Mouse (Mus musculus): Measurements from ENCODE around the gene Nphp4.
A peak's percentile ranks its signal among the peaks of the same experiment; 100 is the strongest.

Gene Nphp4

DNA sequence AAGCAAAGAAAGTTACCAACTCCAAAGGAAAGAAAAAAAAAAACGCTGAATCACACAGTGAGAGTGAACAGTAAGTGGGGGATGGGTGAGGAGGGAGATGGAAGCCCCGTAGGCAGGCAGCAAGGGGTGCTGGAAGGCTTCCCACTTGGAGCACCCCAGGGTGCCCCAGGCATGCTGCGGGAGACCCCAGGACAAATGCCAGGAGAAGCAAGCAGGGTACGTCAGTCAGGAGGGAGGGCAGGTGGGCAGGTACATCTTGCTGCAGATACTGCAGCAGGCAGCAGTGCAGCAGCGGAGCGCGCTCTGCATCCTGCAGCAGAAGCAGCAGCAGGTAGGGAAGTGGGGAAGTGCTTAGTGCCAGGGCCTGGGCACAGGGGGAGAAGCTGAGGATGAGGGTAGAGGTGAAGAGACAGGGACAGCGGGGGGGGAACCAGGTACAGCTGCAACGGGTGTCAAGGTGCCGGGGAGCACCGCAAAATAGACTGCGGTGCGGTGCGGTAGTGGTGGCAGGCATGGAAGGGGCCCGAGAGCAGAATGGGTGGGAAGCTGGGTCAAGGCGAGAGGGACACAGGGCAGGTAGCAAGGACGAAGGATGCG lies at the start of gene Nphp4:
TSS of gene Nphp4 (plus strand) at position 280 of the 597 bp plus-strand sequence.
- DNase-seq (ENCODE audit: low spot score in 2 of 2), result no peak

GRCm38 (mm10) chr4:152428259-152428658 lies 48.2 kb upstream of the Nphp4 start:
- DNase-seq (ENCODE audit: low spot score in 2 of 2), result peak; percentile 59

GRCm38 (mm10) chr4:152432308-152432707 lies 44.2 kb upstream of the Nphp4 start:
- peak; percentile 48 to 70 for DNase-seq (ENCODE audit: low spot score in 2 of 2)

DNA sequence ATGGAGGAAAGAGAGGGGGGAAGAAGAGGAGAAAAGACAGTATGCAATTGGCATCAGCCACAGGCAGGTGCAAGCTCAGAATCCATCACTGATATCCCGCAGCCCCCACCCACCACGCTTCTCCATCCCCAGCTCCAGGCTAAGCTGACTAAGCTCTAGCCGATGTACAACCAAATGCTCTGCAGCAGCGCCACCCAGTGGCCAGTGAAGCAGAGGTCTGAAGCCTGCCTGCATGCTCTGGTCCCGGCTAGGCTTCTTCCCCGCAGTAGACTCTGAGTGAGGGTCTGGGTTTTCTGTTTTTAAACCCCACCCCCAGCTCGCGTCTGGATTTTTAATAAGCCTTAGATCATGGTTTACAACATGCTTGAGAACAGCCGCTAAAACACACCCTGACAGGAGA lies 41.7 kb upstream of the Nphp4 start:
- peak; percentile 94 to 96 for DNase-seq (ENCODE audit: low spot score in 2 of 2)

GRCm38 (mm10) chr4:152435255-152435654 lies 41.3 kb upstream of the Nphp4 start:
- peak; percentile 81 to 84 for DNase-seq (ENCODE audit: low spot score in 2 of 2)

GRCm38 (mm10) chr4:152440882-152441281 lies 35.6 kb upstream of the Nphp4 start:
- no peak for DNase-seq (ENCODE audit: low spot score in 2 of 2)

DNA sequence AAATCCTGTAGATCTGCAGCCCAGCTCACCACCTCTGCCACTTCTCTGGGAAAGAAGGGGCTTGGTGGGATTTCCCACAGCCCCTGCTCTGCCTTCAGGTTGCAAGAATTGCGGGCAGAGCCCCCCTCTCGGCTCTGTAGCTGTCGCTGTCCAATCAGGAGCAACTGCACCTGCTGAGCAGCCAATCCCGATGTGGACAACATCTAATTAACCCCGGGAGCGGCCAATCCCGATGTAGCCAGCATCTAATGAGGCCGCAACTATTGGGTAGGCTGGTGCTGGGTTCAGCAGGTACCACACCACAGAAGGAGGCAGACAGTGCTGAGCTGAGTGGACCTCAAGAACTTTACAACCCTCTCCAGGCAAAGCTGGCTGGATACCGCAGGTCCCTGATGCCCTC lies 35.0 kb upstream of the Nphp4 start:
- DNase-seq (ENCODE audit: low spot score in 2 of 2), result no peak

- DNase-seq (ENCODE audit: low spot score in 2 of 2), result no peak
Measured at GRCm38 (mm10) chr4:152446178-152446577, 30.3 kb upstream of the Nphp4 start.

DNA sequence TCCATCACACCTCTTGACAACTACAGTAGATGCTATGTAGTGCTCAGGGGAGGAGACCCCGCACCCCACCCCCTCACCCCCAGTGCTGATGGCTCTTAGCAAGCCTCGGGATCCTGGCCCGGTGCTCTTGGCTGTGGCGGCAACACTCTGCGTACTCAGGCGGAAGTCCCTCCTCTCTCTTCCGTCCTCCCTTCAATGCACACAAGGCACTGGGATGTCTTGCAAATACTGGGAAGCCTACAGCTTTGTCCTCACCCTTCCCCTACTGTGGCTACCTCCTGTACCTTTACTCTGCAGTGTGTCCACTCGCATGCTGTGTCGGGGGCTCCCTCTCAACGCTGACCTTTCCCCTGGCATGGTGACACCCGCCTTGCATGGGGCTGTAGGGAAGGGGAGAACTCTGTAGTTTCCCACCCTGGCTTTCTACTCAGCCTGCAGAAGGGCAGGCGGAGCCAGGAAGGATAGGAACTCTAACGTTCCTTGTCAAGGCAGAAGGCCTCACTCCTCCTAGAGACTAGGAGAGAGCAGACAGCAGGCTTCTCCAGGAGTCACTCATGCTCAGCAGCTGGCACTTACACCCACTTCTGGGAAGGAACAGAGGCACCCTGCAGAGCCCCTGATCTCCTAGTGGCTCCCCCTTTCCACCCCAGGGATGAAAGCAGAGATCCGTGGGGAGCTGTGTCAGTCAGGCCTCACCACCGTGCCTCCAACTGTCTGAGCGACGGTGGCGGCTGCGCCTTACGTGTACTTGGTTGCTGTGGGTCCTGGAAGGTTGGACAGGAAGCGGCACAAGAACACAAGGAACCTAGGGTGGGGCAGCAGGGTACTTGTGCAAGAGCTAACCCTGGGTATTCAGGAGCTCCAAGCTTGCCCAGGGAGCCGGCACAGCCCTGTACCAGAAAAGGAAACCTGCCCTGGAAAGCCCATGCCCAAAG lies 28.5 kb upstream of the Nphp4 start:
- no peak for DNase-seq (ENCODE audit: low spot score in 2 of 2)

GRCm38 (mm10) chr4:152448666-152449018 lies 27.9 kb upstream of the Nphp4 start:
- no peak for DNase-seq (ENCODE audit: low spot score in 2 of 2)

- no peak for DNase-seq (ENCODE audit: low spot score in 2 of 2)
Measured at GRCm38 (mm10) chr4:152451371-152451770, 25.1 kb upstream of the Nphp4 start.

GRCm38 (mm10) chr4:152453079-152453478 lies 23.4 kb upstream of the Nphp4 start:
- DNase-seq (ENCODE audit: low spot score in 2 of 2), result peak; percentile 85 to 87

GRCm38 (mm10) chr4:152454153-152454552 lies 22.4 kb upstream of the Nphp4 start:
- DNase-seq (ENCODE audit: low spot score in 2 of 2), result no peak

GRCm38 (mm10) chr4:152456609-152457008 lies 19.9 kb upstream of the Nphp4 start:
- DNase-seq (ENCODE audit: low spot score in 2 of 2), result peak; percentile 78 to 80

DNA sequence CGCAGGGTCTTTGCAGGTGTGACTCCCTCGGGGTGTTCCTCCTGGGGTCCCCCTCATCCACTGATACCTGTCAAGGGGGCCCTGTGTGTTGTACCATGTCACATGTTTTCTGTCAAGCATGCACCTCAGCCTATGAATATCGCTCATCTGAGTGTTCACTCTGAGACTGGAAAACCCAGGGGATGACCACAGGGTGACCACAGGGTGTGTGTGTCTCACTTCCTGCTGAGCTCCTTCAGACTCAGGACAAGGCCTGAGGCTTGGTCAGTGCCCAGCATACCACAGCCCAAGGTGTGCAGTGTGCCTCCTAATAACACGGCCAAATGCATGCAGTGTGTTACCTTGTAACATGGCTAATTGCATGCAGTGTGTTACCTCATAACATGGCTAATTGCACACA lies 18.8 kb upstream of the Nphp4 start:
- no peak for DNase-seq (ENCODE audit: low spot score in 2 of 2)

DNA sequence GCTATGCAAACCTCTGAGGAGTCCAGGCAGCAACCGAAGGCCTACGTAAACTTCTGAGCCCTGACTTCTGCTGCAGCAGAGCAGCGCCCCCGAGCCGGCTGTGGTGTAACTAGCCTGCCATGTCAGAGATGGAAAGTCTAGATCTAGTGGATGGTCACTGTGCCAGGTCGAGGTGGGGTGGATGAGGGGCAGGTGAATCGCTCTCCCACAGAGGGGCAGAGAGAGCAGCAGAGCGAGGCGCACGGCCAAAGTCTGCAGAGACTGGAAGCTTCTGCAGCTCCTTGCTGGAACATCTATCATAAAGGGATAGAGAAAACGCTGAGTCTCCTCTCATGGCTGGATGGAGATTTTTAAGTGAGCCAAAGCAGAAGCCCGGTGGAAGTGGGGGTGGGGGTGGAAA lies 14.0 kb upstream of the Nphp4 start:
- DNase-seq (ENCODE audit: low spot score in 2 of 2), result no peak

DNA sequence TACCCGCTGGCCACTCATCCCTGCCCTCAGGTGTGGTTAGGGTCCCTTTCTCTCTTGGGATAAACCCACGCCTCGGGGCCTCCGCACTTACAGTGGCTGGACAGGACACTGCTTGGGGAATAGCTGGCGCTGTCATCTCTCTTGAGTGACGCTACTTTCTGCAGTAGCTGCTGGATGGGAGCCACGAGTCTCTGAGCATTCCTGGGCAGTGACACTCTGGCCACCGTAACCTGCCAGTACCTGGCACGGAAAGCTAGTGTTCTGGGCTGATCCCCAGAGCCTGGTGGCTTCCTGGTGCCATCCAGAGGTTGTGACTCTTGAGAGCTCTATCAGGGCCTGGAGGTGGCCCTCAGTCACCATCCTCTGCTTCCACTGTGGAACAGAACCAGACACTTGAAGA lies 13.4 kb upstream of the Nphp4 start:
- DNase-seq (ENCODE audit: low spot score in 2 of 2), result no peak

DNA sequence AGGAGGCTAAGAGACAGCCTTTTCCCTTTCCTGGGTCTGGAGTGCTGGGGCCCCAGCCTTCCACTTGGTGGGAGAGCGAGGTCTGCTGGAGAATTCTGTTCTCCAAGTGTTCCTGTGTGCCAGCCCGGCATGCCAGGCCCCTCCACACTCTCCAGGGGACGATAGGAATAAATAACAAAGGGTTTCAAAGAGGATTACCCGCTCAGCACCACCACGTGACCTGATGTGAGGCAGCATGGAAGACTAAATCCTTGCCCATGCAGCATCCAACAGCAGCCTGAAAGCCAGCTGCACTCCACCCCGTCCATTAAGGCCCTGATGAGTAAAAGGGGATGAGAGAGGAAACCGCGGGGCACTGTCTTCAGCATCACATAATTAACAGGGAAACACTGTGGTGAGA lies 11.4 kb upstream of the Nphp4 start:
- no peak for DNase-seq (ENCODE audit: low spot score in 2 of 2)

DNA sequence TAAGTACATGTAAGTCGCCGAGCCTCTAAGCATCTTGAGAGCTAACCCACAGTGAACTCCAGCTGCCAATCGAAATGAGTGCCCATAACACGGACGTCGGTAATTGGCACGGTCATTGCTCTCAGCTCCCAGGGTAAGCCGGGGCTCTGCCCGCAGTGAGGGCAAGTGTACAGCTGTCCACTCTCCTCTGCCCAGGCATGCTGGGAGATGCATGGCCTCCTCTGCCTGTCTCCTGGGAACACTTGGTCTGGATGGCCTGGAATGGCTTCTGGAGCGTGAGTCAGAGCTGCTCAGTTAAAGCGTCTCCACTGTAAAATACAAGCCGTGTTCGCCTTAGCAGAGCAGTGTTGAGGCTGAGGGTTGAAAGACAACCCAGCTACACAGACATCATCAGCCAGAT lies 9.9 kb upstream of the Nphp4 start:
- DNase-seq (ENCODE audit: low spot score in 2 of 2), result no peak

DNA sequence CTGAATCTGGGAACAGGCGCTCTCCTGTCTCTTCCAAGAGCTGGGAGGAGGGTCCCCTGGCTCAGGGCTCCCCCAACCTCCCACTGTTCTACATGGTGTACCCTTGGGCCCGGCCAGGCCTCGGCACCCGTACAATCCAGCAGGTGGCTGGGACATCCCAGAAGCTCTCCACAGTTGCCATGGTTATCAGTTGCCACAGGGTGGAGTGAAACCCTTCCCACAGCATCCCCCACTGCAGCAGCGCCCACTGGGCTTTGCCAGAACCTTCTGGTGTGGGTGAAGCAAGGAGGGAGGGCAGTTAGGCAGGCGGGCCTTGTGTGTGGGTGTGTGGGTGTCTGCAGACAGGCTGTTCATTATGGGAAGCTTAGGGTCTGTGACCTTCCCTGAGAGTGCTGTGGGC lies 8.6 kb upstream of the Nphp4 start:
- DNase-seq (ENCODE audit: low spot score in 2 of 2), result no peak

DNA sequence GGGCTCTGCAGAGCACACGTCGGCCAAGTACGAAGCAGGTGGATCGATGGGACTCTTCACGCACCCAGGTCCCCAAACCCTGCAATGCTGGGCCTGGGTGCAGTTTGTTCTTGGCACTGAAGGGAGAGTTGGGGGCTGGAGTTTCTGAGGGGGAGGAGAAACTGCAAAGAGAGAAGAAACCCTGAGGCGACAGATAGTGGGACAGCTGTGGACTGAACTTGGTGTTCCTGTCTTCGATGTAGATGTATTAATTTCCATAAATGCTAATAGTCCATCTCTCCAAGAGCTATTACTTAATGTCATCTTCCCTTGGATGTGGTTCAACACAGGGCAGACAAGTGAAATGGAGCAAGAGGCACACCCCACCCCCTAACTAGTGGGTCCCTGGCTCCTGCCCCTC lies 565 bp upstream of the Nphp4 start:
- no peak for DNase-seq (ENCODE audit: low spot score in 2 of 2)

DNA sequence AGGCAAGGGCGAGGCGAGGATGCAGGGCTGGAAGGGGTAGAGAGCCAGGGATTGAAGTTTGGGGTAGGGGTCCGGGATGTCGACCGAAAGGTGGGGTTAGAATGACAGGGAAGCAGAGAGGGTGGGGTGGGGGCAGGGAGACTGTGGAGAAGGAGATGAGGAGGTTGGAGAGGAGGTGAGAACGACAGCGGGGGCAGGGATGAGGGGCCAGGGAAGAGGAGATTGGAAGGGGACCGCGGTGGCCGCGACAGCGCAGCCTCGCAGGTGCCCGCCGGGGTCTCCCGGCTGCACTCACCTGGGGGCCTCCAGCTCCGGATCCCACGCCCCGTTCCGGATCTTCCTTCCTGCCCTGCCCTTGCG lies 580 bp downstream of the Nphp4 start:
- no peak for DNase-seq (ENCODE audit: low spot score in 2 of 2)

- peak; percentile 100 for DNase-seq (ENCODE audit: low spot score in 2 of 2)
Measured at GRCm38 (mm10) chr4:152477466-152478223, 1.1 kb downstream of the Nphp4 start, which contains the start of gene Kcnab2. Gene Kcnab2 (minus strand): TSS chr4:152477871.
